Mouse (Mus musculus) fibroblast of lung, adult 2 months (primary cell): ENCODE measurements around the gene Sele.

ENCODE experiments used
- DNase-seq: peaks from one replicate; pipeline ENCODE4 v3.0.0-alpha.2; 2011; ENCODE audit warnings: low read depth

The Sele gene

DNA sequence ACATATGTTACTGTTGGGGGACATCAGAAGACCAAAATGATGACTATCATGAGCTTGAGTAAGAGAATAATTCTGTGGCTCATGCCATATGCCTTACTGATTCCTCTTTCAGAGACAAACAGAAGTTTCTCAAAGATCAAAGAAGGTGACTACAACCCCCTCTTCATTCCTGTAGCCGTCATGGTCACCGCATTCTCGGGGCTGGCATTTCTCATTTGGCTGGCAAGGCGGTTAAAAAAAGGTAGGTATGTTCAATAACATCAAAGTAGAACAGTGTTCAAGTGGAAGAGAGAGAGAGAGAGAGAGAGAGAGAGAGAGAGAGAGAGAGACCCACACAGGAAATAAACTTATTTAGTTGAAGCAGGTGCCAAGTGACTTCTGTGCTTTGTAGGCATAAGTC, 24.0 kb downstream of the Sele start:
- DNase-seq: no peak

DNA sequence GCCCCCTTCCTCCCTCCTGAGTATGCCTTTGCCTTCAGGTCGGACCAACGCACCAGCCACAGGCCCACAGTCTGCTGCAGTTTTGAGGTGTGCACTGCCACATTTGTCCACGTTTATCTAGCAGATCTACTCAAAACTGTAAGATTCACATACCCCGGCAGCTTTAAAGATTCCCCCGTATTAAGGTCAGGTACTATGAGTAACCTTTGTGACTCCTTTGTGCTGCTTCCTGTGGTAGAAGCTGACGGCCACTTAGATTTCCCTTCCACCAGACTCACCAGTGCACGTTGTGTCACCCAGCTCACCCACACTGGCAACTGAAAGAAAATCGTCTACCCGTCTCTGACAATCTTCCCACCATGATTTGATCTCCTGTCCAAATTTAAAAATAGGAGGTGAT, 25.1 kb downstream of the Sele start:
- no peak for DNase-seq

GRCm38 (mm10) chr1:164073803-164074202, 25.8 kb downstream of the Sele start:
- no peak for DNase-seq

DNA sequence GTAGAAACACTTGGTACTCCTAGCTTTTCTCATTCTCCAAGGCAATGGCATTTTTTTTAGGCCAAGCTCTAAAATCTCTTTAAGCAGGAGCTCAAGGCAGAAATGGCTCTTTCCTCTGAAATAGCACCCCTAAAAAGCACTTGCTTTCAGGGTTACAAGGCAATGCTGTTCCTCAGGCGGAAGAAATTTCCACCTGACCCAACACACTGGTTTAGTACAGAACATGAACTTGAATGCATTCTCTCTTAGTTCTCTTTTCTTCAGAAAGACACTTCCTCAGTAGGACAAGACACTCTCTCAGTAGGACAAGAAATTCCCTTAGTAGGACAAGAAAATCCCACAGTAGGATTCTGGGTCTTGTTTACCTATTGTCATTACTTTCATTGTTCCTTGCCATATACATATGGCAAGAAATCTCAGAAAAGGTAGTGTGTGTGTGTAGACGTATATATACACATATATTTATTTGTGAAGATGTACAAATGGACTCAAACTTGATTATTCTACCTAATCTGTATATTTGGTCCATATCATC, 26.6 kb downstream of the Sele start:
- DNase-seq: no peak

- DNase-seq: no peak
Observed at GRCm38 (mm10) chr1:164075416-164075815, 27.4 kb downstream of the Sele start.

DNA sequence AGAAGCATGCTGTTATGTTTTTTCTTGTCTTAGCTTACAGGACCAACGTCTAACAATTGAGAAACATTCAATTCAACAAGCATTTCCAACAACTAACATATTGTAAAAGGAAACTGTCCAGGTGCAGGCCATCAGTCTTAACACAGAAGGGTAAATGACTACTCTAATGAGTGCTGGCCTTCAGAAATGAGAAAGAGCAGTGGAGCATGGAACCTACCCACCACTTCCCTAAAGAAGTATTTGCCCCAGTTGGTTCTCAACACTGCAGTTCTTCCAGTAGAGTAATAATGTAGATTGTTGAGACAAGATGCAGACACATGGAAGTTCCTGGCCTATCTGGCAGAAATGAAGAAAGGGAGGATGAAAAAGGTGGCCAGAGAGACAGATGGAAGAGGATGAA, 28.4 kb downstream of the Sele start:
- no peak for DNase-seq

- DNase-seq: no peak
Observed at GRCm38 (mm10) chr1:164077031-164077430, 29.0 kb downstream of the Sele start.

- DNase-seq: no peak
Observed at GRCm38 (mm10) chr1:164078323-164078741, 30.3 kb downstream of the Sele start.

DNA sequence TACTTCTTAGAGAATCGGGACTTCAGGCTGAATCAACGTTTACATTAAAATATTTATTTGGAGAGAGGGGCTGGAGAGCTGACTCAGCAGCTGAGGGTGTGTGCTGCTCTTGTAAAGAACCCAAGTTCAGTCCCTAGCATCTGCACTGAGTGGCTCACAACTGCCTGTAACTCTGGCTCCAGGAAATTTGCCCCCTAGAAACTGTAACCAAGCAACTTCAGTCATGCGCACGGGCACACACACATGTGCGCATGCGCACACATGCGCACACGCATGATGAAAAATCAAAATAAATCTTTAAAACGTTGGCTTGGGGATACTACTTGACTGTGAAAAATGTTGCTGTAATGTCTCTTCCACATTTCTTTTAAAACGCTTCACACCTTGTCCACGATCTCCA, 31.1 kb downstream of the Sele start:
- DNase-seq: no peak

DNA sequence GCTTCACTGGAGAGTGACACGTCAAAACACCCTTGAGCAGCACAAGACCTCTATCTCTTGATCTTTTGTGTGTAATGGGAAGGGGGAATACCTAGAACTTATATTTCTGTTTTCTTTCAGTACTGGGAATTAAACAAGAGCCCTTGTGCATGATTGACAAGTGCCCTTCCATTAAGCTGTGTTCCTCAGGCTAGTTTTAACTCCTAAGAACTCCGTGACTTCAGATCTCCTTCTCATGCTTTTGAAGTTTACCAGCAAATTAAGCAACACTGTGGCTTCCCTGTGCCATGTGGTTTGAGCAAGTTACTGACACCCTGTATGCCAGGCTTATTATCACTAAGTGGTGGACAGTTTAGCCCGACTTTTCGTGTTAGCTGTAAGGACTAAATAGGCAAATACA, 35.0 kb downstream of the Sele start:
- no peak for DNase-seq

DNA sequence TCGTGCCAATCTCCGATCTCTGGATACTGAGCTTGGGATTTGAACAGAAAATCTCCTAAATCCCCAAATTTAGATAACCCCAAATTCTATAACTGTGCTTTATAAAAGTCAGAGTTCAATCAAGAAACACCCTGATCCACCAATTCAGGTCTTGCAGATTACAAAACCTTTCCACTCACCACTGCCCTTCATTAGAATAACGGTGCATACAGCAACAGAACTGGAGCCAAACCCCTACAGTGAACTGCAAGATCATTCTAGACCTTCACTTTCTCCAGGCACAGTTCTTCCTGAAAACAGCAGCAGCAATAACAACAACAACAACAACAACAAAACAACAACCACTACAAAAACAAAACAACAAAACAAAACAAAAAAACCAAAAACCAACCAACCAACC, 38.8 kb downstream of the Sele start:
- no peak for DNase-seq

GRCm38 (mm10) chr1:164087872-164088271, 39.8 kb downstream of the Sele start:
- no peak for DNase-seq

- DNase-seq: no peak
Observed at GRCm38 (mm10) chr1:164096780-164097179, 48.7 kb downstream of the Sele start.

- DNase-seq: no peak
Observed at GRCm38 (mm10) chr1:164097911-164098310, 49.9 kb downstream of the Sele start.

DNA sequence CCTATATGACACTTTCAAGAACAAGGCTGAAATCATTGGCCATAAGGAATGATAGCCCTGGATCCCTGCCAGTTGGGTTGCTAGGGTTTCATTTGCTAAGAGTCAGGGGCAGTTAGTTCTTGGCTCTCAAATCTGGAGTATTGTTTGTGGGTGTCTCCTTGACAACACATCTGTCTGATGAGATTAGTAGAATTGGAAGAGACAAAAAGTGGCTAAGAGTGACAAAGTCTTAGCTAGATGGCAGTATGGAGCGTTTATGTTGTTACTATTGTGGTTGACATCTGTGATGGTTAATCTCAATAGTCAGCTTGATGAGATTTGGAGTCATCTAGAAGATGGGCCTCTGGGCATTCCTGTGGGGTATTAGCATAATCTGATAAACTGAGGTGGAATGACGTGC, 50.3 kb downstream of the Sele start:
- DNase-seq: no peak
